ENCODE assay signal across 9 mouse cellular contexts in genomic region chr2:167219154-167219775, GRCm38 (mm10). TPM values are rescaled to one million over a fixed set of nuclear protein-coding genes. Genes with fewer than 3 reads are reported as not detected.
A peak's percentile ranks its signal among the peaks of the same experiment; 100 is the strongest.
DNase-seq lines count a peak whose midpoint lies in the region; ATAC-seq and TF ChIP-seq lines count a peak whose summit lies in the region.
"Had no signal": no experiment of that assay in that cellular context is flagged by ENCODE, and none has a peak within 500 bp of the region (broad histone marks: within the 10 kb centered on the region; RNA-seq: fewer than 3 reads in every experiment).

No protein-coding gene starts in this region.

- ATAC-seq in forebrain, embryonic 12.5 days (ENCODE audit: low FRiP score): peak; percentile 84
- ATAC-seq in lung, postnatal 0 days: peak; percentile 80

- no peak overlapping the region for H3K4me3 ChIP-seq in forebrain, embryonic 12.5 days (replicated peaks)
- H3K4me3 ChIP-seq in layer of hippocampus, adult 2 months: no peak overlapping the region
- no peak overlapping the region for H3K4me3 ChIP-seq in lung, postnatal 0 days (ENCODE audit: low read depth, low read length)
- H3K4me3 ChIP-seq: lung, embryonic 15.5 days had no signal

- TF ChIP-seq CTCF in layer of hippocampus, adult 2 months (conservative IDR thresholded peaks at IDR 0.05): peak; percentile 93
- peak; percentile 98 for TF ChIP-seq CTCF in lung, postnatal 0 days (IDR thresholded peaks at IDR 0.05)

- no peak overlapping the region for H3K27ac ChIP-seq in forebrain, embryonic 12.5 days
- H3K27ac ChIP-seq in layer of hippocampus, adult 2 months: peak overlapping the region; percentile 68; the same call in 1 of the 2 replicates
- H3K27ac ChIP-seq in lung, postnatal 0 days (ENCODE audit: low read length): no peak overlapping the region
- H3K27ac ChIP-seq: lung, embryonic 15.5 days had no signal

- no peaks in the 10 kb centered on the region for H3K9me3 ChIP-seq in forebrain, embryonic 12.5 days
- no peaks in the 10 kb centered on the region for H3K9me3 ChIP-seq in lung, postnatal 0 days (ENCODE audit: low read length)
- H3K9me3 ChIP-seq: lung, embryonic 15.5 days had no signal

- peak; percentile 92 for DNase-seq in ES-CJ7 (ENCODE audit: low read depth, low spot score)
- DNase-seq in c-Kit-positive CD71-negative TER-119-negative erythroid progenitor cells, embryonic 14.5 days (ENCODE audit: low read depth): peak; percentile 69
- peak; percentile 92 for DNase-seq in heart, postnatal 4 days
- peak; percentile 89 to 95 for DNase-seq in layer of hippocampus, adult 2 months (ENCODE audit: low spot score in 2 of 2)
- peak; percentile 88 for DNase-seq in lung, postnatal 0 days (ENCODE audit: low spot score)
- peak; percentile 75 for DNase-seq in retina, adult 2 months (ENCODE audit: low read depth, low spot score)
- DNase-seq in thymus, postnatal 14 days: peak; percentile 73

- H3K9ac ChIP-seq in forebrain, embryonic 12.5 days: no peak overlapping the region
- no peak overlapping the region for H3K9ac ChIP-seq in lung, postnatal 0 days (replicated peaks; ENCODE audit: low read depth)
- H3K9ac ChIP-seq: lung, embryonic 15.5 days had no signal

- H3K27me3 ChIP-seq in forebrain, embryonic 12.5 days: no peaks in the 10 kb centered on the region
- H3K27me3 ChIP-seq in lung, postnatal 0 days (replicated peaks; ENCODE audit: insufficient read depth, low read length): no peaks in the 10 kb centered on the region
- H3K27me3 ChIP-seq: lung, embryonic 15.5 days had no signal

- H3K4me1 ChIP-seq in forebrain, embryonic 12.5 days: no peaks in the 10 kb centered on the region
- no peaks in the 10 kb centered on the region for H3K4me1 ChIP-seq in lung, postnatal 0 days (ENCODE audit: insufficient read depth, low read depth, low read length)
- H3K4me1 ChIP-seq: lung, embryonic 15.5 days had no signal

- WGBS in forebrain, embryonic 12.5 days: 47% methylated on average over 8 of the region's 8 CpGs
- WGBS in lung, postnatal 0 days: 37% methylated on average over 8 of the region's 8 CpGs

- TF ChIP-seq EP300 in lung, postnatal 0 days (IDR thresholded peaks at IDR 0.05): no peak

- H3K4me2 ChIP-seq in forebrain, embryonic 12.5 days: no peak overlapping the region
- no peak overlapping the region for H3K4me2 ChIP-seq in lung, postnatal 0 days (replicated peaks; ENCODE audit: low read depth, low read length)
- H3K4me2 ChIP-seq: lung, embryonic 15.5 days had no signal

- no peaks in the 10 kb centered on the region for H3K36me3 ChIP-seq in forebrain, embryonic 12.5 days (replicated peaks)
- no peaks in the 10 kb centered on the region for H3K36me3 ChIP-seq in lung, postnatal 0 days (ENCODE audit: insufficient read depth, low read length)
- H3K36me3 ChIP-seq: lung, embryonic 15.5 days had no signal

RNA-seq across cellular contexts. Expression of gene Ptgis, which starts 21.1 kb away (rescaled TPM):
- 4.8 and 6.0 TPM in 2 replicates for polyA plus RNA-seq in forebrain, embryonic 12.5 days (2016; fragmentation: Nextera tagmentation; extraction: Ambion mirVana)
- 10 to 100 TPM; 36.7 to 40.9 TPM for total RNA-seq in heart, postnatal 4 days (2021)
- under 1 TPM; 0.72 to 0.81 TPM for total RNA-seq in layer of hippocampus, adult 2 months (2021)
- polyA plus RNA-seq in lung, postnatal 0 days (2015; fragmentation: Nextera tagmentation; extraction: Ambion mirVana): 32.7 and 37.9 TPM in 2 replicates

RNA-seq across cellular contexts. Expression of gene Kcnb1, which starts 29.3 kb away (rescaled TPM):
- polyA plus RNA-seq in forebrain, embryonic 12.5 days (2016; fragmentation: Nextera tagmentation; extraction: Ambion mirVana): 1.3 and 1.8 TPM in 2 replicates
- total RNA-seq in heart, postnatal 4 days (2021): 10 to 100 TPM; 22.5 to 26.9 TPM
- total RNA-seq in layer of hippocampus, adult 2 months (2021): 100 to 1,000 TPM; 103 to 105 TPM
- polyA plus RNA-seq in lung, postnatal 0 days (2015; fragmentation: Nextera tagmentation; extraction: Ambion mirVana): 0.76 and 1.1 TPM in 2 replicates

Comparison
In these comparisons a context has a peak if more than half of its experiments do, and no peak if none do; other contexts are left out.
1. RNA of gene Ptgis, which starts 21.1 kb away (total RNA-seq): 36.7 to 40.9 TPM in heart, postnatal 4 days; 0.72 to 0.81 TPM in layer of hippocampus, adult 2 months; every median in the first group is over 10 times any median in the second.
2. Peak in every context shown above with its lines, with median percentiles within 50 percentile points of each other: DNase-seq.